Comparison of ENCODE assay signal across 24 mouse cellular contexts in genomic region chrX:98959050-98959449, GRCm38 (mm10). TPM values are rescaled to one million over a fixed set of nuclear protein-coding genes. Genes with fewer than 3 reads are reported as not detected.
DNase-seq lines count a peak whose midpoint lies in the region; ATAC-seq lines count a peak whose summit lies in the region.
"Had no signal": no experiment of that assay in that cellular context is flagged by ENCODE, and none has a peak within 500 bp of the region (broad histone marks: within the 10 kb centered on the region; RNA-seq: fewer than 3 reads in every experiment).

No protein-coding gene starts in this region.

- no peaks in the 10 kb centered on the region for H3K4me1 ChIP-seq in liver, embryonic 16.5 days (ENCODE audit: control insufficient read depth, low read depth, low read length)
- no peaks in the 10 kb centered on the region for H3K4me1 ChIP-seq in liver, embryonic 11.5 days (replicated peaks; ENCODE audit: control insufficient read depth, insufficient read depth, low read length)
- H3K4me1 ChIP-seq: forebrain, embryonic 13.5 days; hindbrain, embryonic 12.5 days; hindbrain, embryonic 15.5 days had no signal

- H3K27me3 ChIP-seq in liver, embryonic 16.5 days (ENCODE audit: control insufficient read depth, insufficient read depth, low read depth, low read length): no peaks in the 10 kb centered on the region
- H3K27me3 ChIP-seq in liver, embryonic 11.5 days (replicated peaks; ENCODE audit: control insufficient read depth, insufficient read depth, low read length): no peaks in the 10 kb centered on the region; the same call in 1 of the 2 replicates
- H3K27me3 ChIP-seq: forebrain, embryonic 13.5 days; hindbrain, embryonic 12.5 days; hindbrain, embryonic 15.5 days had no signal

- H3K9me3 ChIP-seq in liver, embryonic 16.5 days (replicated peaks; ENCODE audit: control insufficient read depth, low read length): no peaks in the 10 kb centered on the region
- H3K9me3 ChIP-seq in liver, embryonic 11.5 days (ENCODE audit: control insufficient read depth, low read length): no peaks in the 10 kb centered on the region
- H3K9me3 ChIP-seq: forebrain, embryonic 13.5 days; hindbrain, embryonic 12.5 days; hindbrain, embryonic 15.5 days had no signal

- H3K27ac ChIP-seq in liver, embryonic 16.5 days (ENCODE audit: low read length): no peak overlapping the region
- no peak overlapping the region for H3K27ac ChIP-seq in liver, embryonic 11.5 days (ENCODE audit: low read depth, low read length)
- H3K27ac ChIP-seq: forebrain, embryonic 13.5 days; heart, adult 2 months; hindbrain, embryonic 12.5 days; hindbrain, embryonic 15.5 days had no signal

- no peak overlapping the region for H3K4me2 ChIP-seq in liver, embryonic 16.5 days (ENCODE audit: low read depth, low read length)
- H3K4me2 ChIP-seq in liver, embryonic 11.5 days: no peak overlapping the region
- H3K4me2 ChIP-seq: forebrain, embryonic 13.5 days; heart, embryonic 11.5 days; hindbrain, embryonic 12.5 days; hindbrain, embryonic 15.5 days had no signal

- H3K9ac ChIP-seq in liver, embryonic 16.5 days (ENCODE audit: low read depth, low read length): no peak overlapping the region
- no peak overlapping the region for H3K9ac ChIP-seq in liver, embryonic 11.5 days (ENCODE audit: low read depth, low read length)
- H3K9ac ChIP-seq: forebrain, embryonic 13.5 days; hindbrain, embryonic 12.5 days; hindbrain, embryonic 15.5 days had no signal

- ATAC-seq in liver, embryonic 16.5 days (ENCODE audit: low read depth): peak; percentile 47; the same call in 1 of the 2 replicates
- ATAC-seq in liver, embryonic 11.5 days (replicated peaks; ENCODE audit: low FRiP score): no peak
- peak; percentile 15 for ATAC-seq in erythroid progenitor cell, adult 5-6 weeks (replicated peaks; ENCODE audit: low FRiP score, poor library complexity, severe bottlenecking)
- ATAC-seq in megakaryocyte-erythroid progenitor cell, adult 5-6 weeks (replicated peaks; ENCODE audit: low FRiP score, low TSS enrichment, poor library complexity, severe bottlenecking): peak; percentile 44
- ATAC-seq: activated CD4-positive, CD25-positive, alpha-beta regulatory T cell, adult 4 months; CD4-positive, CD25-positive, alpha-beta regulatory T cell, adult 4 months; forebrain, embryonic 13.5 days; forebrain, embryonic 16.5 days had no signal

- H3K36me3 ChIP-seq in liver, embryonic 16.5 days (ENCODE audit: control insufficient read depth, insufficient read depth): no peaks in the 10 kb centered on the region
- no peaks in the 10 kb centered on the region for H3K36me3 ChIP-seq in liver, embryonic 11.5 days (ENCODE audit: control insufficient read depth, insufficient read depth, low read length)
- H3K36me3 ChIP-seq: hindbrain, embryonic 12.5 days; hindbrain, embryonic 15.5 days had no signal

- no peak for DNase-seq in liver, embryonic 11.5 days (ENCODE audit: low spot score)
- peak; percentile 13 for DNase-seq in c-Kit-positive CD71-positive TER-119-negative erythroid progenitor cells, embryonic 14.5 days (ENCODE audit: low read depth)
- DNase-seq in heart, adult 8-10 months (ENCODE audit: low spot score): no peak
- DNase-seq in left cerebral cortex, postnatal 4 days: no peak
- DNase-seq: adrenal gland, postnatal 10 days; adrenal gland, postnatal 36 days; cerebellum, adult 11 months; cerebellum, adult 2 months; cerebellum, adult 9-11 months; cerebellum, postnatal 25 days; gastrocnemius, postnatal 10 days; gastrocnemius, postnatal 36 days; heart, adult 2 months had no signal

- no peak overlapping the region for H3K4me3 ChIP-seq in liver, embryonic 16.5 days (ENCODE audit: low read depth, low read length)
- no peak overlapping the region for H3K4me3 ChIP-seq in liver, embryonic 11.5 days (ENCODE audit: low read depth, low read length)
- H3K4me3 ChIP-seq: forebrain, embryonic 13.5 days; heart, adult 2 months; hindbrain, embryonic 12.5 days; hindbrain, embryonic 15.5 days had no signal

- WGBS in liver, embryonic 16.5 days (ENCODE audit: insufficient replicate concordance): 31% methylated on average over 4 of the region's 4 CpGs
- WGBS in liver, embryonic 11.5 days: 67% methylated on average over 4 of the region's 4 CpGs

- intact Hi-C loops in left cerebral cortex, postnatal 4 days (cut with DNase I): no loop called here

RNA-seq across cellular contexts. Expression of gene Yipf6, which starts 22.9 kb away (rescaled TPM):
- polyA plus RNA-seq in liver, embryonic 16.5 days (2015; fragmentation: Nextera tagmentation; extraction: Ambion mirVana): 13.5 and 14.4 TPM in 2 replicates
- 23.1 and 24.4 TPM in 2 replicates for polyA plus RNA-seq in liver, embryonic 11.5 days (2014; fragmentation: Nextera tagmentation; extraction: Ambion mirVana)
- 21.4 and 29.2 TPM in 2 replicates for total RNA-seq in erythroid progenitor cell, adult 5-6 weeks (2015; ENCODE audit: low replicate concordance)
- total RNA-seq in erythroid progenitor cell, adult 5-6 weeks (2017; ENCODE audit: low replicate concordance): 26.7 and 37.7 TPM in 2 replicates
- total RNA-seq in megakaryocyte-erythroid progenitor cell, adult 5-6 weeks (2014; fragmentation: Nextera tagmentation): 30.8 and 32.5 TPM in 2 replicates
- 42.4 and 42.5 TPM in 2 replicates for total RNA-seq in megakaryocyte-erythroid progenitor cell, adult 5-6 weeks (2017)
- total RNA-seq in heart, adult 8-10 months (2022): 10 to 100 TPM; 17.3 to 21.6 (median 19.3) TPM
- total RNA-seq in left cerebral cortex, postnatal 4 days (2021): 10 to 100 TPM; 28.0 to 29.8 TPM

RNA-seq across cellular contexts. Expression of gene Stard8, which starts 44.0 kb away (rescaled TPM):
- polyA plus RNA-seq in liver, embryonic 16.5 days (2015; fragmentation: Nextera tagmentation; extraction: Ambion mirVana): 3.5 and 4.0 TPM in 2 replicates
- polyA plus RNA-seq in liver, embryonic 11.5 days (2014; fragmentation: Nextera tagmentation; extraction: Ambion mirVana): 7.2 and 7.4 TPM in 2 replicates
- total RNA-seq in erythroid progenitor cell, adult 5-6 weeks (2015; ENCODE audit: low replicate concordance): 1.7 and 3.6 TPM in 2 replicates
- 2.7 and 4.2 TPM in 2 replicates for total RNA-seq in erythroid progenitor cell, adult 5-6 weeks (2017; ENCODE audit: low replicate concordance)
- 0.28 and 5.5 TPM in 2 replicates for total RNA-seq in megakaryocyte-erythroid progenitor cell, adult 5-6 weeks (2014; fragmentation: Nextera tagmentation)
- 0.42 TPM in 2 replicates for total RNA-seq in megakaryocyte-erythroid progenitor cell, adult 5-6 weeks (2017)
- 10 to 100 TPM; 26.1 to 28.2 (median 26.4) TPM for total RNA-seq in heart, adult 8-10 months (2022)
- total RNA-seq in left cerebral cortex, postnatal 4 days (2021): 1 to 10 TPM; 7.3 to 7.9 TPM
- polyA plus RNA-seq: C2C12 had no signal
